Mouse (Mus musculus): ENCODE results near the gene Actl6b.

Gene Actl6b

GRCm38 (mm10) chr5:137553411-137553837 is at the start of gene Actl6b:
TSS of gene Actl6b (plus strand) at chr5:137553517.
- DNase-seq (ENCODE audit: low spot score in 2 of 2) = peak; percentile 96

GRCm38 (mm10) chr5:137504041-137504440 is 49.3 kb upstream of the Actl6b start:
- DNase-seq (ENCODE audit: low spot score in 2 of 2) = no peak

GRCm38 (mm10) chr5:137510014-137510501 is 43.3 kb upstream of the Actl6b start:
- DNase-seq (ENCODE audit: low spot score in 2 of 2) = peak; percentile 85 to 89

GRCm38 (mm10) chr5:137510573-137511390 is 42.5 kb upstream of the Actl6b start:
- peak; percentile 41 to 44 for DNase-seq (ENCODE audit: low spot score in 2 of 2)

GRCm38 (mm10) chr5:137511706-137512105 is 41.6 kb upstream of the Actl6b start:
- no peak for DNase-seq (ENCODE audit: low spot score in 2 of 2)

- no peak for DNase-seq (ENCODE audit: low spot score in 2 of 2)
These were observed 40.2 kb upstream of the Actl6b start for GRCm38 (mm10) chr5:137512847-137513794.

GRCm38 (mm10) chr5:137513951-137514721 is 39.2 kb upstream of the Actl6b start:
- DNase-seq (ENCODE audit: low spot score in 2 of 2) = no peak

- DNase-seq (ENCODE audit: low spot score in 2 of 2) = peak in 1 of 2 experiments; percentile 16
These were observed 38.5 kb upstream of the Actl6b start for GRCm38 (mm10) chr5:137514811-137515210.

GRCm38 (mm10) chr5:137518436-137518835 is 34.9 kb upstream of the Actl6b start, which contains the start of gene Gigyf1:
TSS of gene Gigyf1 (plus strand) at chr5:137518548.
- peak in 1 of 2 experiments; percentile 33 for DNase-seq (ENCODE audit: low spot score in 2 of 2)

- peak in 1 of 2 experiments; percentile 25 for DNase-seq (ENCODE audit: low spot score in 2 of 2)
These were observed 33.4 kb upstream of the Actl6b start for GRCm38 (mm10) chr5:137519691-137520550.

- no peak for DNase-seq (ENCODE audit: low spot score in 2 of 2)
These were observed 31.5 kb upstream of the Actl6b start for GRCm38 (mm10) chr5:137521861-137522260.

- DNase-seq (ENCODE audit: low spot score in 2 of 2) = peak in 1 of 2 experiments; percentile 26
These were observed 30.6 kb upstream of the Actl6b start for GRCm38 (mm10) chr5:137522711-137523110.

GRCm38 (mm10) chr5:137523396-137524250 is 29.7 kb upstream of the Actl6b start:
- DNase-seq (ENCODE audit: low spot score in 2 of 2) = peak in 1 of 2 experiments; percentile 25

- peak in 1 of 2 experiments; percentile 40 for DNase-seq (ENCODE audit: low spot score in 2 of 2)
These were observed 29.1 kb upstream of the Actl6b start for GRCm38 (mm10) chr5:137524251-137524515.

- peak in 1 of 2 experiments; percentile 27 for DNase-seq (ENCODE audit: low spot score in 2 of 2)
These were observed 28.6 kb upstream of the Actl6b start for GRCm38 (mm10) chr5:137524671-137525070.

GRCm38 (mm10) chr5:137525511-137525910 is 27.8 kb upstream of the Actl6b start:
- peak in 1 of 2 experiments; percentile 25 for DNase-seq (ENCODE audit: low spot score in 2 of 2)

GRCm38 (mm10) chr5:137526192-137526936 is 27.0 kb upstream of the Actl6b start:
- peak; percentile 59 to 72 for DNase-seq (ENCODE audit: low spot score in 2 of 2)

GRCm38 (mm10) chr5:137527413-137527812 is 25.9 kb upstream of the Actl6b start:
- peak in 1 of 2 experiments; percentile 27 for DNase-seq (ENCODE audit: low spot score in 2 of 2)
